Mouse (Mus musculus): ENCODE measurements around the gene Selenot. TPM values are rescaled to one million over a fixed set of nuclear protein-coding genes. Genes with fewer than 3 reads are reported as not detected.

Selenot gene
- 137 to 144 TPM (median 141 TPM) in 4 replicates for total RNA-seq (2023)

GRCm38 (mm10) chr3:58576137-58577066 is at the start of gene Selenot:
Gene Selenot (plus strand): TSS chr3:58576636.

DNA sequence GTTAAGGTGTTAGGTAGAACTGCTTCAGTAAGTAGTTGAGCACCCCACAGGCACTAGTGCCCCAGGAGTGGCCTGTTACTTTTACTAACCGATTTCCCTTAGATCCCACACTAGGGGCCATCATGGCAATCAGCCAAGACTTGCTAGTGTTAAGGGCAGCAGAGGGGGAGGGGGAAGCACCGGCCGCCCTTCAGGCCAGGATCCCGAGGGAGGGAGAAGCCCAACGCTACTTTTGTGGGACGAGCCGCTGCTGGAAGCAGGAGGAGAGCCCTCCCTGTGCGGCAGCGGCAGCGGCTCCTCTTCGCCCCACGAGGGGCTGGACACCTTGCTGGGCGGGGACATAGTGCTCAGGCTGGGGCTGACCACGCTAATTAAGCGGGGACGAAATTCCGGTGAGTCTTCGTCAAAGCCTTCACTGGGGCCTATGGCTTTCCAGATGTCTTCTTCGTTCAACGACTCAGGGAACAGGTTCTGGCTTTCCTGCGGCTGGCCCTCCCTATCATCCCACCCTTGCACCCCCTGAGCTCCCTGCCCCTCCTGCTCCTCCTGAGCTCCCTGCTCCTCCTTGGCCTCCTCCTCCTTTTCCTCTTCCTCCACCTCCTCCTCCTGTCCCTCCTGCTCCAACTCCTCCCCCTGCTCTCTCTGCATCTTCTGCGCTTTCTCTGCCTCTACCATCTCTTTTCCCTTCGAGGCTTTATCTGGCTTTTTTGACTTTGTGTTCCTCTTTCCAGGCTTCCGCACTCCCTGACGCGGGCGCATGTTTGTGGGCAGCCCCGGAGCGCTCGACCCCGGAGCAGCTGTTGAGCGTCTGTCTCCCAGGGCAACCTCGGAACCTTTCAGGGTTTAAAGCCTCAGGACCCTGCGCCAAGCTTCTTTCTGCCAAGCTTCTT is 60.2 kb downstream of the Selenot start, which contains the start of gene Erich6:
Gene Erich6 (minus strand): TSS at position 802 of the 890 bp plus-strand sequence.

Other genes starting within 250 kb of the Selenot start
- gene Tsc22d2, start 161.9 kb upstream of the Selenot start, total RNA-seq (2023), result 76.5 to 88.0 TPM (median 81.4 TPM) in 4 replicates
- gene Eif2a, start 50.8 kb upstream of the Selenot start, total RNA-seq (2023), result 62.8 to 75.4 TPM (median 64.2 TPM) in 4 replicates
- gene Serp1, start 50.7 kb upstream of the Selenot start, total RNA-seq (2023), result 309 to 317 TPM (median 313 TPM) in 4 replicates
- not detected in 4 replicates for gene Erich6, start 60.6 kb downstream of the Selenot start, total RNA-seq (2023)
- gene Siah2, start 115.8 kb downstream of the Selenot start, total RNA-seq (2023), result 116 to 128 TPM (median 121 TPM) in 4 replicates
- gene Mindy4b-ps, start 245.7 kb downstream of the Selenot start, total RNA-seq (2023), result not detected in 4 replicates

Measured in B cell, adult 62 days (primary cell).